In the genomic region with DNA sequence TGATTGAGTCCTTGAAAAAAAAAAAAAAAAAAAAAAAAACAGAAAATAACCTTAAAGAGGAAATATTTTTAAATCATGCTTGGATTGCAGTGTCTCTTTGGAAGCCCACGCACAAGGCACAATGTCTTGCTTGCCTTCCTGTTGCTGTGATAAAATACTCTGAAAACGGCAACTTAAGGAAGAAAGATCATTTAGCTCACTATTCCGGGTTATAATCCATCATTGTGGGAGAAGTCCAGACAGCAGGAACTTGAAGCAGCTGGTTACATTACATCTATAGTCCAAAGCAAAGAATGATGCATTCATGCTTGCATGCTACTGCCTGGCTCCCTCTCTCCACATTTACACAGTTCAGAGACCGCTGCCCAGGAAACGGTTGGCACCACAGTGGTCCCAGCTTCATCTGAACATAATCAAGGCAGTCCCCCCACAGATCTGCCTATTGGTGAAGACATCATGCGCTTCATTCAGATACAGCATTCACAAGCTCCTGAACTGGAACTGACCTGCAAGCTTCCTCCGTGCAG, we compare ENCODE assay signal across 14 mouse cellular contexts.
"Had no signal": no experiment of that assay in that cellular context is flagged by ENCODE, and none has a peak within 500 bp of the region (broad histone marks: within the 10 kb centered on the region; RNA-seq: fewer than 3 reads in every experiment).

No protein-coding gene starts in this region.

- H3K9me3 ChIP-seq: limb, embryonic 10.5 days; liver, embryonic 15.5 days; midbrain, embryonic 13.5 days; neural tube, embryonic 15.5 days had no signal

- H3K4me3 ChIP-seq: left cerebral cortex, adult 2 months; limb, embryonic 10.5 days; liver, embryonic 15.5 days; midbrain, embryonic 13.5 days; myocyte; neural tube, embryonic 15.5 days had no signal

- H3K4me2 ChIP-seq: liver, embryonic 11.5 days; liver, embryonic 15.5 days; midbrain, embryonic 13.5 days; neural tube, embryonic 15.5 days had no signal

- H3K27me3 ChIP-seq: liver, embryonic 15.5 days; midbrain, embryonic 13.5 days; neural tube, embryonic 15.5 days had no signal

- H3K9ac ChIP-seq: liver, embryonic 15.5 days; midbrain, embryonic 13.5 days; neural tube, embryonic 15.5 days had no signal

- DNase-seq: kidney, adult 9 months; kidney, postnatal 14 days; lung, adult 2 months; lung, postnatal 36 days; right cerebral cortex, adult 18-20 months; right cerebral cortex, postnatal 25 days had no signal

- H3K27ac ChIP-seq: left cerebral cortex, adult 2 months; limb, embryonic 10.5 days; liver, embryonic 15.5 days; midbrain, embryonic 13.5 days; neural tube, embryonic 15.5 days had no signal

- ATAC-seq: lung, postnatal 0 days; midbrain, embryonic 13.5 days had no signal

- H3K4me1 ChIP-seq: limb, embryonic 10.5 days; liver, embryonic 15.5 days; midbrain, embryonic 13.5 days; neural tube, embryonic 15.5 days had no signal

- H3K36me3 ChIP-seq: limb, embryonic 10.5 days; liver, embryonic 15.5 days; midbrain, embryonic 13.5 days; neural tube, embryonic 15.5 days had no signal
